Mouse (Mus musculus) midbrain, embryonic 15.5 days (tissue): Measurements from ENCODE around the gene Klra9. TPM values are rescaled to one million over a fixed set of nuclear protein-coding genes. Genes with fewer than 3 reads are reported as not detected.
"Not testable (repeated sequence)": the region's sequence is repeated elsewhere in the genome, so short reads cannot be mapped to it uniquely, and the experiment has no call there.

Experiments used
- ATAC-seq: fragments of 200-750 bp; cut with Nextera tagmentation; replicated peaks from 2 replicates; pipeline ENCODE4 v1.8.0; 2017; ENCODE audit warnings: moderate TSS enrichment
- H3K27ac ChIP-seq: fragments of 300-500 bp; sonication (generic); 2 replicates; pipeline ENCODE4 v1.5.1; 2015; ENCODE audit warnings: mild to moderate bottlenecking, inconsistent platforms
- H3K27me3 ChIP-seq: fragments of 300-500 bp; sonication (generic); replicated peaks from 2 replicates; pipeline ENCODE4 v1.6.1; 2015; ENCODE audit warnings: inconsistent platforms
- H3K36me3 ChIP-seq: fragments of 300-500 bp; sonication (generic); replicated peaks from 2 replicates; pipeline ENCODE4 v1.6.1; 2015; ENCODE audit warnings: inconsistent platforms
- H3K4me1 ChIP-seq: fragments of 300-500 bp; sonication (generic); 2 replicates; pipeline ENCODE4 v1.6.1; 2015; ENCODE audit warnings: inconsistent platforms
- H3K4me2 ChIP-seq: fragments of 300-500 bp; sonication (generic); 2 replicates; pipeline ENCODE4 v1.6.1; 2015; ENCODE audit warnings: inconsistent platforms, mild to moderate bottlenecking, moderate library complexity
- H3K4me3 ChIP-seq: fragments of 300-500 bp; sonication (generic); 2 replicates; pipeline ENCODE4 v1.5.1; 2015; ENCODE audit warnings: mild to moderate bottlenecking, inconsistent platforms
- H3K9ac ChIP-seq: fragments of 300-500 bp; sonication (generic); 2 replicates; pipeline ENCODE4 v1.6.1; 2015; ENCODE audit warnings: mild to moderate bottlenecking, inconsistent platforms
- H3K9me3 ChIP-seq: fragments of 300-500 bp; sonication (generic); 2 replicates; pipeline ENCODE4 v1.6.1; 2016; ENCODE audit warnings: inconsistent platforms
- WGBS: fragments of 180-500 bp; shearing (Covaris S2); methylation state at CpG from one replicate; pipeline ENCODE4 v1.1.7; 2015; ENCODE audit warnings: mixed read lengths; 5-methylcytosine and 5-hydroxymethylcytosine counted together
- polyA plus RNA-seq: library from polyadenylated mRNA; unstranded; fragments of >200 nt; fragmentation: Nextera tagmentation; extraction: Ambion mirVana; gene quantifications from 2 replicates; pipeline ENCODE4 v1.2.1, GENCODE M21; 2015

Klra9 gene
- polyA plus RNA-seq: not detected in 2 replicates

DNA sequence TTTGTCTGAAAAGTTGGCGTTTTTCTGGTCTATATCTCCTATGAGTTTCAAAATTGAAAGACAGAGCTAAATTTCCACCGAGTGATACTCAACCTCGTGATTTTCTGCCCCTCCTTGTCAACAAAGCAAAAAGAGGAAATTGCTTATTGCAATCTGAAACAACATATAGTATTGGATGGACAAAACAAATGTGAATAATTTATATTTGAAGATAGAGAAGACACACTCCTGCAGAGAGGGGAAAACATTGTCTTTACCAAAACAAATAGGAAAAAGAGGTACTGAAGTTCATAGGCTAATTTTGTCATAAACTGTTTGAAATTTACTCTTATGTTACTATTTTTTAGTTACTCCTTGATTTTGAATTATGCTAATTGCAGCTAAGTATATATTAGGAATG lies at the start of gene Klra9:
Gene Klra9, minus strand, starts transcription at position 101 of the 400 bp plus-strand sequence.
- WGBS: 58% methylated on average over 3 of the region's 3 CpGs
- not testable (repeated sequence) for ATAC-seq

DNA sequence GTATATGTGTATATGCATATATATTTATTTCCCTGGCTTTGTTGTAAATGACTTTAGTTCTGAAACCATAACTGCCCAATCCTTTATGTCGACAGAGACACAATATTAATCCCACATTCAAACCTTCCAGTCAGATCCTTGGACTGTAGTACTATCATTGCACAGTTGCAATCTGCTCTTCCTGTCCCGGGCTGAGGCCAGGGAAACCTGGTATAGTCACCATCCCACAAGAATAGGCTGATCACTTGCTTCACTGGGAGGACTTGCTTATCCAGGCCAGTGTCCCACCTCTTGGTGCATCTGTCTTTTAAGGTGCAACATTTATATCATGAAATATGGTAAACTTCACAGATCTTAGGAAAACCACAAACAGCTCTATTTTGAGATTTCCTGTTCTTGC lies 44.6 kb upstream of the Klra9 start:
- H3K9me3 ChIP-seq: 0 out of 2 replicates have a peak, but pooled peaks cover 5% of the 10 kb centered on the region
- H3K4me3 ChIP-seq: no peak overlapping the region
- H3K27me3 ChIP-seq: no peaks in the 10 kb centered on the region
- ATAC-seq: no peak
- no peak overlapping the region for H3K4me2 ChIP-seq
- 71% methylated on average over 2 of the region's 2 CpGs for WGBS
- H3K36me3 ChIP-seq: no peaks in the 10 kb centered on the region
- H3K4me1 ChIP-seq: no peaks in the 10 kb centered on the region
- H3K9ac ChIP-seq: no peak overlapping the region
- H3K27ac ChIP-seq: no peak overlapping the region

More for the DNA sequence above, at the start of gene Klra9:
- not testable (repeated sequence) for H3K27me3 ChIP-seq, H3K27ac ChIP-seq, H3K9me3 ChIP-seq, H3K36me3 ChIP-seq, H3K4me2 ChIP-seq, H3K9ac ChIP-seq, H3K4me3 ChIP-seq, H3K4me1 ChIP-seq

DNA sequence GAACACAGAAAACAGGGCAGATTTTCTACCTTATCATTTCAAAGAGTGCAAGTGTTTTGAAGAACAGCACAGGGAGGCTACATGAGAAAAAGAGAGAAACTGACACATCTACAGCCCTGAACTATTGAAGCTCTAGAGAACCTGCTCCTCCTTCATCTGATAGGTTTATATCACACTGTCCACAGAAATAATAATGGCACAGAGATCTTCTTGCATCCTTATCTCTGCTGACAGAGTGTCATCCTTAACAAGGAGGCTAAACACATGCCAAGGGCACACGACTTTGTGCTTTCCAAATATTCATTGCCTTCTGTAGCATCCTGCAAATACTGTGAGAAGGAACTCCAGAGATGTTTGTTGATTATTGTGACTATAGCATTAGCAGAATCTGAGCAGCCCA lies 43.7 kb upstream of the Klra9 start:
- H3K4me3 ChIP-seq: no peak overlapping the region
- no peaks in the 10 kb centered on the region for H3K27me3 ChIP-seq
- no peak overlapping the region for H3K4me2 ChIP-seq
- ATAC-seq: no peak
- H3K9ac ChIP-seq: no peak overlapping the region
- H3K36me3 ChIP-seq: no peaks in the 10 kb centered on the region
- H3K9me3 ChIP-seq: 0 out of 2 replicates have a peak, but pooled peaks cover 5% of the 10 kb centered on the region
- no peaks in the 10 kb centered on the region for H3K4me1 ChIP-seq
- WGBS: 54% methylated on average over 1 of the region's 1 CpGs
- no peak overlapping the region for H3K27ac ChIP-seq

DNA sequence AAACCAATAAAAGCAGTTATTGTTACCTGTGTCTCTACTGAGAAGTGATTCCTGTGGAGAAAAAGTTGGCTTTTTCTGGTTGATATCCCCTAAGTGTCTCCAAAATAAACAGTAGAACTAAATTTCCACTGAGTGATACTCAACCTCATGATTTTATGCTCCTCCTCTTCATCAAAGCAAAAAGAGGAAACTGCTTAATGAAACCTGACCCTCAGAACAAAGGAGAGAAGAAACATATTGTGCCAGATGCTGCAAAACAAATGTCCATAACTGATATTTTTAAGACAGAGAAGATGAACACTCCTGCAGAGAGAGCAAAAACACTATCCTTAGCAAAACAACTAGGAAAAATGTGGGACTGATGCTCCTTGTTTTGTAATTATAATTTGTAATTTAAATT lies 40.3 kb upstream of the Klra9 start, which contains the start of gene Klra7:
Gene Klra7, minus strand, starts transcription at position 101 of the 400 bp plus-strand sequence.
- Histone ChIP-seq H3K27ac (no peak within 1 kb of the TSS), H3K4me2 (no peak within 1 kb of the TSS), H3K36me3 (no peaks in the 10 kb centered on the region), H3K9me3 (peaks cover 11% of the 10 kb centered on the region; the same call in 1 of the 2 replicates), H3K4me1 (no peaks in the 10 kb centered on the region), H3K9ac (no peak within 1 kb of the TSS), H3K4me3 (no peak within 1 kb of the TSS), H3K27me3 (no peaks in the 10 kb centered on the region)
- ATAC-seq: no peak

DNA sequence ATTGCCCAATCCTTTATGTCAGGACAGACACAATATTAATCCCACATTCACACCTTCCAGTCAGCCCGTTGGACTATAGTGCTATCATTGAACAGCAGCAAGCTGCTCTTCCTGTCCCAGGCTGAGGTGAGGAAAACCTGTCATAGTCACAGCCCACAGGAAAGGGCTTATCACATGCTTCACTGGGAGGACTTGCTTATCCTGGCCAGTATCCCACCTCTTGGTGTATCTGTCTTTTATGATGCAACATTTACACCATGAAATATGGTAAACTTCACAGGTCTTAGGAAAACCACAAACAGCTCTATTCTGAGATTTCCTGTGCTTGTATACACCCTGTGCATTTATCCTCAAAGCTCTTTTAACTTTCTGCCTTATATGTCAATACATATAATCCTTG lies 4.5 kb upstream of the Klra9 start:
- not testable (repeated sequence) for H3K9ac ChIP-seq, H3K9me3 ChIP-seq, H3K4me2 ChIP-seq, H3K27ac ChIP-seq, H3K4me1 ChIP-seq, ATAC-seq, H3K27me3 ChIP-seq, H3K4me3 ChIP-seq, H3K36me3 ChIP-seq
- 90% methylated on average over 1 of the region's 1 CpGs for WGBS

DNA sequence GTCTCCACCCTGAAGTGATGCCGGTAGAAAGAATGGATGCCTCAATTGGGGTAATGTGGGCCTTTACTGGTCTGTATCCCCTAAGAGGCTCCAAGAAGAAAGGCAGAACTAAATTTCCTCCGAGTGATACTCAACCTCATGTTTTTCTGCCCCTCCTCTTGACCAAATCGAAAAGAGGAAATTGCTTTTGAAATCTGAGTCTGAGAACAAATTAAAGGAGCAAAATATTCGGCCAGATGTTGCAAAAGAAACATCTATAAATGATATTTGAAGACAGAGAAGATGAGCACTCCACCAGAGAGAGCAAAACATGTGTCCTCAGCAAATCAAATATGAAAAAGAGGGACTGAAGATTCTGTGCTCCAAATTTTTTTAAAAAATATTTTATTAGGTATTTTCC lies 63.1 kb downstream of the Klra9 start, which contains the start of gene Klra8:
Gene Klra8, minus strand, starts transcription at position 101 of the 400 bp plus-strand sequence.
- H3K4me3 ChIP-seq, H3K9ac ChIP-seq, H3K27ac ChIP-seq, H3K9me3 ChIP-seq, ATAC-seq, H3K27me3 ChIP-seq, H3K4me2 ChIP-seq, H3K4me1 ChIP-seq, H3K36me3 ChIP-seq: not testable (repeated sequence)
- 67% methylated on average over 4 of the region's 4 CpGs for WGBS

Other genes starting within 250 kb of the Klra9 start
- not detected in 2 replicates for gene Klra6, start 166.2 kb downstream of the Klra9 start, polyA plus RNA-seq
- not detected in 2 replicates for gene Klra4, start 125.8 kb downstream of the Klra9 start, polyA plus RNA-seq
- gene Klra8, start 63.2 kb downstream of the Klra9 start, polyA plus RNA-seq: not detected in 2 replicates
- gene Klra7, start 40.2 kb upstream of the Klra9 start, polyA plus RNA-seq: not detected in 2 replicates
- gene Klra10, start 88.8 kb upstream of the Klra9 start, polyA plus RNA-seq: not detected in 2 replicates
- not detected in 2 replicates for gene Klra3, start 144.5 kb upstream of the Klra9 start, polyA plus RNA-seq
- gene Klra1, start 193.8 kb upstream of the Klra9 start, polyA plus RNA-seq: not detected in 2 replicates